Mouse (Mus musculus) neural tube, embryonic 11.5 days (tissue): ENCODE data around the gene Cds1. TPM values are rescaled to one million over a fixed set of nuclear protein-coding genes. Genes with fewer than 3 reads are reported as not detected.

ENCODE experiments used
- ATAC-seq: fragments of 200-750 bp; cut with Nextera tagmentation; 2 replicates; pipeline ENCODE4 v1.8.0; 2017; ENCODE audit warnings: moderate number of reproducible peaks, mild to moderate bottlenecking, moderate TSS enrichment, moderate library complexity; ENCODE audit not compliant: insufficient read depth, low FRiP score, low TSS enrichment
- DNase-seq: peaks from one replicate; pipeline ENCODE4 v3.0.0-alpha.2; 2015; ENCODE audit warnings: low spot score
- H3K27ac ChIP-seq: fragments of 300-500 bp; sonication (generic); 2 replicates; pipeline ENCODE4 v1.5.1; 2014; ENCODE audit warnings: low read depth, mild to moderate bottlenecking, low read length
- H3K27me3 ChIP-seq: fragments of 300-500 bp; sonication (generic); 2 replicates; pipeline ENCODE4 v1.6.1; 2014; ENCODE audit warnings: mild to moderate bottlenecking, low read length, mixed read lengths; ENCODE audit not compliant: control insufficient read depth, insufficient read depth
- H3K36me3 ChIP-seq: fragments of 300-500 bp; sonication (generic); 2 replicates; pipeline ENCODE4 v1.6.1; 2014; ENCODE audit warnings: mild to moderate bottlenecking, low read length, moderate library complexity, mixed read lengths; ENCODE audit not compliant: control insufficient read depth, insufficient read depth
- H3K4me1 ChIP-seq: fragments of 300-500 bp; sonication (generic); 2 replicates; pipeline ENCODE4 v1.6.1; 2014; ENCODE audit warnings: low read length, mixed read lengths; ENCODE audit not compliant: control insufficient read depth, insufficient read depth
- H3K4me2 ChIP-seq: fragments of 300-500 bp; sonication (generic); 2 replicates; pipeline ENCODE4 v1.6.1; 2014; ENCODE audit warnings: low read depth, mild to moderate bottlenecking, moderate library complexity
- H3K4me3 ChIP-seq: fragments of 300-500 bp; sonication (generic); 2 replicates; pipeline ENCODE4 v1.5.1; 2014; ENCODE audit warnings: low read depth, low read length
- H3K9ac ChIP-seq: fragments of 300-500 bp; sonication (generic); 2 replicates; pipeline ENCODE4 v1.6.1; 2014; ENCODE audit warnings: mild to moderate bottlenecking, low read length
- H3K9me3 ChIP-seq: fragments of 300-500 bp; sonication (generic); 2 replicates; pipeline ENCODE4 v1.6.1; 2016; ENCODE audit warnings: low read length; ENCODE audit not compliant: control insufficient read depth
- WGBS: fragments of 180-500 bp; shearing (Covaris S2); extraction: QIAGEN DNeasy Blood & Tissue Kit; methylation state at CpG from one replicate; pipeline ENCODE4 v1.1.7; 2014; 5-methylcytosine and 5-hydroxymethylcytosine counted together
- polyA plus RNA-seq: library from polyadenylated mRNA; unstranded; fragments of >200 nt; fragmentation: Nextera tagmentation; extraction: Ambion mirVana; gene quantifications from 2 replicates; pipeline ENCODE4 v1.2.1, GENCODE M21; 2014

Gene Cds1
- polyA plus RNA-seq, 1 experiment from 2014 or later: 0.90 TPM

GRCm38 (mm10) chr5:101741224-101741591 lies 23.7 kb upstream of the Cds1 start:
- Histone ChIP-seq H3K4me1 (no peaks in the 10 kb centered on the region), H3K36me3 (no peaks in the 10 kb centered on the region), H3K9ac (no peak overlapping the region), H3K4me2 (no peak overlapping the region), H3K9me3 (no peaks in the 10 kb centered on the region), H3K4me3 (no peak overlapping the region), H3K27me3 (no peaks in the 10 kb centered on the region), H3K27ac (no peak overlapping the region)
- DNase-seq: no peak
- WGBS: 93% methylated on average over 4 of the region's 4 CpGs
- ATAC-seq: no peak

GRCm38 (mm10) chr5:101742014-101742413 lies 22.9 kb upstream of the Cds1 start:
- DNase-seq (no peak), ATAC-seq (no peak)
- no peak overlapping the region for H3K9ac ChIP-seq
- no peak overlapping the region for H3K27ac ChIP-seq
- no peaks in the 10 kb centered on the region for H3K9me3 ChIP-seq
- H3K4me1 ChIP-seq: no peaks in the 10 kb centered on the region
- whole genome bisulfite sequencing: 92% methylated on average over 2 of the region's 2 CpGs
- H3K27me3 ChIP-seq: no peaks in the 10 kb centered on the region
- H3K4me3 ChIP-seq: no peak overlapping the region
- no peak overlapping the region for H3K4me2 ChIP-seq
- H3K36me3 ChIP-seq: no peaks in the 10 kb centered on the region

DNA sequence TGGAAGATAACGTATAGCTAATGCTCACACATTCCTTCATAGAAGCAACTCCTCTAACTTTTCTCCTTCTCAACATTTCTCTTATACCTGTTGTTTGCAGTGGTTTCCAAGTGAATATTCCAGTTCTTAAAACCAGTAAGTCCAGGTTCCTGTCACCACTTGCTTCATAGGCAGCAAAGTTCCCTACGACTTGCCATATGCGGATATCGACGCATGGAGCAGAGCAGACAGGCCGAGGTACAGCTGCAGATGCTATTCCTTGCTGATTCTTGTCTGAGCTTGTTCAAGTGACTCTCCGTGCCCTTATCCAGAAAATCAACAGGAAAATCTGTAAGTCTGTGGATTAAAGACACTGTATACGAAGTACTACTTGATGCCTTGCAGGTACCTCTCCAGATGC lies 22.5 kb upstream of the Cds1 start:
- DNase-seq: no peak

DNA sequence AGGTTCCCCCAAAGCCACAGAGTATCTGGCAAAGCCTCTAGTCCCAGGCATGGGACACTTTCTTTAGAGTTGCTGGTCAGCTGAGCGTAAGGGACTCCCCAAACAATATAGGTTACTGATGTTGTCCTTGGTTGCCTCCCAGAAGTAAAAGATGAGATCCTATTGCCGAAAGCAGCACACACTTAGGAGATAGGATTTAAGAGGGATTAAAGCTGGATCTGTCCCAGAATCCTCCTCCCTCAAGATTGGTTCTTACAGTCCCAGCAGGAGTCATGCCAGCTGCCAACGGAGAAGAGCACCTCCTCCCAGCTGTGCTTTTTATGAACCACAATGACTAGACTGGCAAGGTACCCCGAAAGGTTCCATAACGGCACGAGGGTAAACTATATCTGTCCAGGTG lies 20.0 kb upstream of the Cds1 start:
- Histone ChIP-seq H3K4me1 (no peaks in the 10 kb centered on the region), H3K27me3 (no peaks in the 10 kb centered on the region), H3K27ac (no peak overlapping the region), H3K9me3 (no peaks in the 10 kb centered on the region), H3K4me3 (no peak overlapping the region), H3K9ac (no peak overlapping the region), H3K36me3 (no peaks in the 10 kb centered on the region), H3K4me2 (no peak overlapping the region)
- WGBS: 79% methylated on average over 6 of the region's 6 CpGs
- DNase-seq (no peak), ATAC-seq (no peak)

More for the DNA sequence above, 22.5 kb upstream of the Cds1 start:
- H3K27me3 ChIP-seq: no peaks in the 10 kb centered on the region
- no peaks in the 10 kb centered on the region for H3K36me3 ChIP-seq
- H3K9ac ChIP-seq: no peak overlapping the region
- WGBS: 93% methylated on average over 8 of the region's 8 CpGs
- no peaks in the 10 kb centered on the region for H3K9me3 ChIP-seq
- no peak overlapping the region for H3K4me3 ChIP-seq
- no peaks in the 10 kb centered on the region for H3K4me1 ChIP-seq
- no peak for ATAC-seq
- H3K4me2 ChIP-seq: no peak overlapping the region
- no peak overlapping the region for H3K27ac ChIP-seq

DNA sequence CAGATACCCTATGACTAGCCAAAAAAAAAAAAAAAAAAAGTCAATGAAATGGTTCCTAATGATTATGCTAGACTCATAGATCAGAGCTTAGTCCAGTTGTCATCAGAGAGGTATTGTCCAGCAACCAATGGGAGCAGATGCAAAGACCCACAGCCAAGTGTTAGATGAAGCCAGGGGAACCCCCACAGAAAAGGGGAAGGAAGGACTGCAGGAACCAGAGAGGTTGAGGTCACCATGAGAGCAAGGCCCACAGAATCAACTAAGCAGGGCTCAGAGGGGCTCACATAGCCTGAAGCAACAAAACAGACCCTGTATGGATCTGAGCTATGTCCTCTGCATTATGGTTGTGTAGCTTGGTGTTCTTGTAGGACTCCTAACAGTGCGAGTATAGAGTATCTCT lies 11.2 kb upstream of the Cds1 start:
- 75% methylated on average over 1 of the region's 1 CpGs for WGBS
- DNase-seq (no peak), ATAC-seq (no peak)
- Histone ChIP-seq H3K9ac (no peak overlapping the region), H3K27ac (no peak overlapping the region), H3K4me3 (no peak overlapping the region), H3K4me2 (no peak overlapping the region), H3K36me3 (no peaks in the 10 kb centered on the region), H3K27me3 (no peaks in the 10 kb centered on the region), H3K9me3 (no peaks in the 10 kb centered on the region), H3K4me1 (no peaks in the 10 kb centered on the region)

DNA sequence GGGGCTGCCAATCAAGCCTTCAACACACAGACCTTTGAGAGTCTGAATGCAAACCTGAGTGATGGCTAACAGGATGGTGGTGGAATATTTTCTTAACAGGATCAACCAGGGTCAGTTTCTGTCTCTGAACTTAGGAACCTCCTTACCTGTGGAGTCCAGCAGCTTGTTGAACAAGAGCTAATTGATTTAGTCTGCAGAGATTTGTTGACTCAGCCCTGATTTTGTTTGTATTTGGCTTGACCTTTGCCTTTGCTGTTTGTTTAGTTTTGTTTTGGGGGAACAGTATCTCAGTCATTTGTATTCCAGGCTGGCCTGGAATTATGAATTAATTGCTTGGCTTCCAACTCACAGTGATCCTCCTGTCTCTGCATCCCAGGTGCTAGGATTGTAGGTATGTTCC lies 7.3 kb upstream of the Cds1 start:
- no peaks in the 10 kb centered on the region for H3K9me3 ChIP-seq
- H3K9ac ChIP-seq: no peak overlapping the region
- H3K36me3 ChIP-seq: no peaks in the 10 kb centered on the region
- H3K27me3 ChIP-seq: no peaks in the 10 kb centered on the region; the same call in 1 of the 2 replicates
- no peak overlapping the region for H3K4me2 ChIP-seq
- no peaks in the 10 kb centered on the region for H3K4me1 ChIP-seq
- ATAC-seq: no peak
- DNase-seq: no peak
- H3K27ac ChIP-seq: no peak overlapping the region
- no peak overlapping the region for H3K4me3 ChIP-seq

- DNase-seq: no peak
- WGBS: 72% methylated on average over 4 of the region's 4 CpGs
- no peak overlapping the region for H3K4me3 ChIP-seq
- no peaks in the 10 kb centered on the region for H3K36me3 ChIP-seq
- H3K27ac ChIP-seq: no peak overlapping the region
- H3K4me1 ChIP-seq: no peaks in the 10 kb centered on the region
- H3K27me3 ChIP-seq: peaks cover 35% of the 10 kb centered on the region
- H3K9ac ChIP-seq: no peak overlapping the region
- H3K9me3 ChIP-seq: no peaks in the 10 kb centered on the region
- ATAC-seq: no peak
- H3K4me2 ChIP-seq: no peak overlapping the region
These were observed 3.2 kb upstream of the Cds1 start for GRCm38 (mm10) chr5:101761685-101762084.

- no peak overlapping the region for H3K4me2 ChIP-seq
- H3K9me3 ChIP-seq: no peaks in the 10 kb centered on the region
- H3K27ac ChIP-seq: no peak overlapping the region
- peaks cover 52% of the 10 kb centered on the region for H3K27me3 ChIP-seq
- DNase-seq (no peak), ATAC-seq (no peak)
- H3K4me1 ChIP-seq: no peaks in the 10 kb centered on the region
- H3K9ac ChIP-seq: no peak overlapping the region
- H3K36me3 ChIP-seq: no peaks in the 10 kb centered on the region
- H3K4me3 ChIP-seq: no peak overlapping the region
- 3% methylated on average over 2 of the region's 2 CpGs for WGBS
These were observed 1.4 kb upstream of the Cds1 start for GRCm38 (mm10) chr5:101763571-101763970.

- ATAC-seq: peak; percentile 81; the same call in 1 of the 2 replicates
- WGBS: 2% methylated on average over 31 of the region's 45 CpGs
- Histone ChIP-seq H3K27me3 (peaks cover 54% of the 10 kb centered on the region), H3K27ac (no peak overlapping the region), H3K9ac (peak overlapping the region; percentile 67), H3K36me3 (no peaks in the 10 kb centered on the region), H3K4me1 (no peaks in the 10 kb centered on the region), H3K4me2 (peak overlapping the region; percentile 100), H3K9me3 (no peaks in the 10 kb centered on the region), H3K4me3 (peak overlapping the region; percentile 69)
- peak; percentile 39 for DNase-seq
These were observed 516 bp downstream of the Cds1 start for GRCm38 (mm10) chr5:101765390-101765901.
